Mouse (Mus musculus) spleen, postnatal 36 days (tissue): ENCODE data around the gene March11.

Experiments
- DNase-seq, 2 experiments: peaks; one replicate each; pipeline ENCODE4 v3.0.0; 2022; ENCODE audit warnings: low spot score in 2 of 2, mixed read lengths in 1 of 2

The March11 gene

GRCm38 (mm10) chr15:26374232-26374631 lies 65.4 kb downstream of the March11 start:
- no peak for DNase-seq

- DNase-seq: no peak
Measured at GRCm38 (mm10) chr15:26374946-26375345, 66.1 kb downstream of the March11 start.

GRCm38 (mm10) chr15:26377355-26377754 lies 68.5 kb downstream of the March11 start:
- no peak for DNase-seq

- no peak for DNase-seq
Measured at GRCm38 (mm10) chr15:26378879-26379278, 70.0 kb downstream of the March11 start.

- DNase-seq: no peak
Measured at GRCm38 (mm10) chr15:26379831-26380230, 71.0 kb downstream of the March11 start.

- DNase-seq: no peak
Measured at GRCm38 (mm10) chr15:26380844-26381243, 72.0 kb downstream of the March11 start.

- no peak for DNase-seq
Measured at GRCm38 (mm10) chr15:26390001-26390400, 81.2 kb downstream of the March11 start.

GRCm38 (mm10) chr15:26396556-26396955 lies 87.7 kb downstream of the March11 start:
- no peak for DNase-seq

GRCm38 (mm10) chr15:26425284-26425683 lies 116.4 kb downstream of the March11 start:
- no peak for DNase-seq

- DNase-seq: no peak
Measured at GRCm38 (mm10) chr15:26426231-26426630, 117.4 kb downstream of the March11 start.

- DNase-seq: no peak
Measured at GRCm38 (mm10) chr15:26430565-26430964, 121.7 kb downstream of the March11 start.

- no peak for DNase-seq
Measured at GRCm38 (mm10) chr15:26432676-26433075, 123.8 kb downstream of the March11 start.

GRCm38 (mm10) chr15:26435725-26436124 lies 126.9 kb downstream of the March11 start:
- no peak for DNase-seq

- DNase-seq: no peak
Measured at GRCm38 (mm10) chr15:26437113-26437512, 128.3 kb downstream of the March11 start.
